Mouse (Mus musculus) limb, embryonic 11.5 days (tissue): ENCODE data around the gene Plin5. TPM values are rescaled to one million over a fixed set of nuclear protein-coding genes. Genes with fewer than 3 reads are reported as not detected.

Experiments
- ATAC-seq: fragments of 200-750 bp; cut with Nextera tagmentation; 2 replicates; pipeline ENCODE4 v1.8.0; 2017; ENCODE audit warnings: low read depth; ENCODE audit not compliant: insufficient number of reproducible peaks, low FRiP score, low TSS enrichment
- DNase-seq: peaks from one replicate; pipeline ENCODE4 v3.0.0-alpha.2; 2015; ENCODE audit warnings: low spot score
- H3K27ac ChIP-seq: fragments of 300-500 bp; sonication (generic); replicated peaks from 2 replicates; pipeline ENCODE4 v1.5.1; 2014; ENCODE audit warnings: low read depth, mild to moderate bottlenecking, low read length
- H3K27me3 ChIP-seq: fragments of 300-500 bp; sonication (generic); 2 replicates; pipeline ENCODE4 v1.6.1; 2014; ENCODE audit warnings: mild to moderate bottlenecking, low read length, mixed read lengths; ENCODE audit not compliant: control insufficient read depth, insufficient read depth
- H3K36me3 ChIP-seq: fragments of 300-500 bp; sonication (generic); 2 replicates; pipeline ENCODE4 v1.6.1; 2014; ENCODE audit warnings: mild to moderate bottlenecking, low read length, moderate library complexity, mixed read lengths; ENCODE audit not compliant: control insufficient read depth, insufficient read depth
- H3K4me1 ChIP-seq: fragments of 300-500 bp; sonication (generic); 2 replicates; pipeline ENCODE4 v1.6.1; 2014; ENCODE audit warnings: low read length, mixed read lengths; ENCODE audit not compliant: control insufficient read depth, insufficient read depth
- H3K4me2 ChIP-seq: fragments of 300-500 bp; sonication (generic); 2 replicates; pipeline ENCODE4 v1.6.1; 2014; ENCODE audit warnings: low read depth, mild to moderate bottlenecking, moderate library complexity; ENCODE audit not compliant: severe bottlenecking
- H3K4me3 ChIP-seq: fragments of 300-500 bp; sonication (generic); 2 replicates; pipeline ENCODE4 v1.5.1; 2014; ENCODE audit warnings: low read depth, low read length
- H3K9ac ChIP-seq: fragments of 300-500 bp; sonication (generic); 2 replicates; pipeline ENCODE4 v1.6.1; 2014; ENCODE audit warnings: mild to moderate bottlenecking, low read length
- H3K9me3 ChIP-seq: fragments of 300-500 bp; sonication (generic); 2 replicates; pipeline ENCODE4 v1.6.1; 2016; ENCODE audit warnings: low read length; ENCODE audit not compliant: control insufficient read depth
- WGBS: fragments of 180-500 bp; shearing (Covaris S2); extraction: QIAGEN DNeasy Blood & Tissue Kit; methylation state at CpG from one replicate; pipeline ENCODE4 v1.1.7; 2014; 5-methylcytosine and 5-hydroxymethylcytosine counted together
- polyA plus RNA-seq: library from polyadenylated mRNA; unstranded; fragments of >200 nt; fragmentation: Nextera tagmentation; extraction: Ambion mirVana; gene quantifications from 2 replicates; pipeline ENCODE4 v1.2.1, GENCODE M21; 2014

Plin5 gene
- polyA plus RNA-seq, 1 experiment from 2014 or later = 0.16 TPM

GRCm38 (mm10) chr17:56126175-56126574, 8.8 kb upstream of the Plin5 start:
- Histone ChIP-seq H3K4me1 (0 out of 2 replicates have a peak, but pooled peaks cover 5% of the 10 kb centered on the region), H3K36me3 (no peaks in the 10 kb centered on the region), H3K9me3 (peaks cover 7% of the 10 kb centered on the region; the same call in 1 of the 2 replicates), H3K27me3 (peaks cover 35% of the 10 kb centered on the region), H3K4me2 (no peak overlapping the region), H3K4me3 (no peak overlapping the region), H3K27ac (no peak overlapping the region), H3K9ac (no peak overlapping the region)
- ATAC-seq (no peak), DNase-seq (no peak)
- 72% methylated on average over 11 of the region's 11 CpGs for WGBS

- DNase-seq = no peak
- H3K9me3 ChIP-seq = peaks cover 7% of the 10 kb centered on the region; the same call in 1 of the 2 replicates
- H3K4me2 ChIP-seq = no peak overlapping the region
- no peak overlapping the region for H3K4me3 ChIP-seq
- peaks cover 7% of the 10 kb centered on the region; the same call in 1 of the 2 replicates for H3K4me1 ChIP-seq
- no peak for ATAC-seq
- no peaks in the 10 kb centered on the region for H3K36me3 ChIP-seq
- H3K27me3 ChIP-seq = peaks cover 45% of the 10 kb centered on the region
- H3K27ac ChIP-seq = no peak overlapping the region
- H3K9ac ChIP-seq = no peak overlapping the region
- 88% methylated on average over 4 of the region's 4 CpGs for WGBS
These were observed 7.9 kb upstream of the Plin5 start for GRCm38 (mm10) chr17:56125276-56125630.

- DNase-seq (peak; percentile 80), ATAC-seq (no peak)
- H3K9ac ChIP-seq = peak overlapping the region; percentile 55
- H3K4me1 ChIP-seq = peaks cover 10% of the 10 kb centered on the region; the same call in 1 of the 2 replicates
- peaks cover 7% of the 10 kb centered on the region; the same call in 1 of the 2 replicates for H3K9me3 ChIP-seq
- H3K4me3 ChIP-seq = peak overlapping the region; percentile 26
- H3K4me2 ChIP-seq = peak overlapping the region; percentile 55
- no peaks in the 10 kb centered on the region for H3K36me3 ChIP-seq
- WGBS = 4% methylated on average over 57 of the region's 59 CpGs
- no peak overlapping the region for H3K27ac ChIP-seq
- peaks cover 51% of the 10 kb centered on the region for H3K27me3 ChIP-seq
These were observed 7.2 kb upstream of the Plin5 start for GRCm38 (mm10) chr17:56124377-56125275.

- ATAC-seq = no peak
- WGBS = 44% methylated on average over 54 of the region's 59 CpGs
- no peak overlapping the region for H3K27ac ChIP-seq
These were observed 6.4 kb upstream of the Plin5 start for GRCm38 (mm10) chr17:56123681-56124340.

GRCm38 (mm10) chr17:56123161-56123560, 5.8 kb upstream of the Plin5 start:
- H3K27ac ChIP-seq = no peak overlapping the region
- ATAC-seq (no peak), DNase-seq (no peak)
- no peak overlapping the region for H3K4me3 ChIP-seq
- peaks cover 10% of the 10 kb centered on the region; the same call in 1 of the 2 replicates for H3K4me1 ChIP-seq
- 88% methylated on average over 12 of the region's 12 CpGs for WGBS
- peaks cover 65% of the 10 kb centered on the region for H3K27me3 ChIP-seq
- peaks cover 7% of the 10 kb centered on the region; the same call in 1 of the 2 replicates for H3K9me3 ChIP-seq
- no peak overlapping the region for H3K9ac ChIP-seq
- no peak overlapping the region for H3K4me2 ChIP-seq
- H3K36me3 ChIP-seq = no peaks in the 10 kb centered on the region

More at GRCm38 (mm10) chr17:56123681-56124340, 6.4 kb upstream of the Plin5 start:
- H3K27me3 ChIP-seq = peaks cover 59% of the 10 kb centered on the region
- peak overlapping the region; percentile 55 for H3K4me2 ChIP-seq
- peak overlapping the region; percentile 55; the same call in 1 of the 2 replicates for H3K9ac ChIP-seq
- no peaks in the 10 kb centered on the region for H3K36me3 ChIP-seq
- H3K9me3 ChIP-seq = peaks cover 7% of the 10 kb centered on the region; the same call in 1 of the 2 replicates
- H3K4me1 ChIP-seq = peaks cover 10% of the 10 kb centered on the region; the same call in 1 of the 2 replicates
- DNase-seq = no peak
- H3K4me3 ChIP-seq = peak overlapping the region; percentile 26

- Histone ChIP-seq H3K36me3 (no peaks in the 10 kb centered on the region), H3K4me2 (no peak within 1 kb of the TSS), H3K4me3 (no peak within 1 kb of the TSS), H3K27ac (no peak within 1 kb of the TSS), H3K9ac (no peak within 1 kb of the TSS), H3K4me1 (peaks cover 15% of the 10 kb centered on the region), H3K9me3 (peaks cover 7% of the 10 kb centered on the region; the same call in 1 of the 2 replicates), H3K27me3 (peaks cover 72% of the 10 kb centered on the region)
- DNase-seq = no peak
- ATAC-seq = no peak
- WGBS = 61% methylated on average over 2 of the region's 2 CpGs
These were observed 4.4 kb upstream of the Plin5 start, which contains the start of gene Lrg1 for GRCm38 (mm10) chr17:56121826-56122225. Gene Lrg1 (minus strand): TSS chr17:56122001.

GRCm38 (mm10) chr17:56119981-56120880, 2.8 kb upstream of the Plin5 start:
- Histone ChIP-seq H3K36me3 (no peaks in the 10 kb centered on the region), H3K27me3 (peaks cover 72% of the 10 kb centered on the region), H3K9me3 (peaks cover 7% of the 10 kb centered on the region; the same call in 1 of the 2 replicates), H3K9ac (no peak overlapping the region), H3K4me2 (peak overlapping the region; percentile 17; the same call in 1 of the 2 replicates), H3K4me1 (peaks cover 15% of the 10 kb centered on the region), H3K4me3 (peak overlapping the region; percentile 12; the same call in 1 of the 2 replicates), H3K27ac (no peak overlapping the region)
- ATAC-seq (no peak), DNase-seq (peak; percentile 44)
- 8% methylated on average over 66 of the region's 66 CpGs for WGBS
